In genomic region chr4:45527562-45528354, GRCm38 (mm10) we compare ENCODE assay signal across 8 mouse cellular contexts. TPM values are rescaled to one million over a fixed set of nuclear protein-coding genes. Genes with fewer than 3 reads are reported as not detected.
DNase-seq lines count a peak whose midpoint lies in the region; ATAC-seq lines count a peak whose summit lies in the region.

No protein-coding gene starts in this region.

- H3K27me3 ChIP-seq in embryonic facial prominence, embryonic 14.5 days (replicated peaks; ENCODE audit: control insufficient read depth, insufficient read depth, low read length), result no peaks in the 10 kb centered on the region
- no peaks in the 10 kb centered on the region; the same call in 1 of the 2 replicates for H3K27me3 ChIP-seq in liver, embryonic 16.5 days (ENCODE audit: control insufficient read depth, insufficient read depth, low read depth, low read length)

- no peak overlapping the region for H3K27ac ChIP-seq in embryonic facial prominence, embryonic 14.5 days (replicated peaks; ENCODE audit: low read depth, low read length)
- H3K27ac ChIP-seq in liver, embryonic 16.5 days (ENCODE audit: low read length), result no peak overlapping the region

- peaks cover 32% of the 10 kb centered on the region for H3K4me1 ChIP-seq in embryonic facial prominence, embryonic 14.5 days (ENCODE audit: control insufficient read depth, insufficient read depth, low read length)
- H3K4me1 ChIP-seq in liver, embryonic 16.5 days (ENCODE audit: control insufficient read depth, low read depth, low read length), result peaks cover 70% of the 10 kb centered on the region

- H3K9me3 ChIP-seq in embryonic facial prominence, embryonic 14.5 days (ENCODE audit: control insufficient read depth, low read length), result no peaks in the 10 kb centered on the region
- no peaks in the 10 kb centered on the region for H3K9me3 ChIP-seq in liver, embryonic 16.5 days (replicated peaks; ENCODE audit: control insufficient read depth, low read length)

- peak; percentile 64 for DNase-seq in kidney, adult 18-20 months
- no peak for DNase-seq in kidney, adult 11 months
- peak; percentile 53 for DNase-seq in embryonic facial prominence, embryonic 14.5 days (ENCODE audit: low spot score)
- peak; percentile 15 for DNase-seq in induced T-regulatory cell, adult 2 months (ENCODE audit: low read depth)
- DNase-seq in thymus, postnatal 0 days (ENCODE audit: low spot score), result peak; percentile 11
- no peak for DNase-seq in cerebellum, adult 18-20 months
- no peak for DNase-seq in ovary, postnatal 36 days (ENCODE audit: low spot score)

- H3K36me3 ChIP-seq in embryonic facial prominence, embryonic 14.5 days (ENCODE audit: control insufficient read depth, insufficient read depth, low read length), result 0 out of 2 replicates have a peak, but pooled peaks cover 8% of the 10 kb centered on the region
- H3K36me3 ChIP-seq in liver, embryonic 16.5 days (ENCODE audit: control insufficient read depth, insufficient read depth), result peaks cover 3% of the 10 kb centered on the region

- no peak for ATAC-seq in embryonic facial prominence, embryonic 14.5 days (ENCODE audit: low read depth)
- no peak for ATAC-seq in liver, embryonic 16.5 days (ENCODE audit: low read depth)

- peak overlapping the region; percentile 84 for H3K4me3 ChIP-seq in embryonic facial prominence, embryonic 14.5 days (ENCODE audit: low read depth, low read length)
- H3K4me3 ChIP-seq in liver, embryonic 16.5 days (ENCODE audit: low read depth, low read length), result peak overlapping the region; percentile 89

- peak overlapping the region; percentile 87 for H3K9ac ChIP-seq in embryonic facial prominence, embryonic 14.5 days (ENCODE audit: low read depth, low read length)
- peak overlapping the region; percentile 92 for H3K9ac ChIP-seq in liver, embryonic 16.5 days (ENCODE audit: low read depth, low read length)

- WGBS in embryonic facial prominence, embryonic 14.5 days, result 82% methylated on average over 2 of the region's 2 CpGs
- WGBS in liver, embryonic 16.5 days (ENCODE audit: insufficient replicate concordance), result 87% methylated on average over 2 of the region's 2 CpGs

- H3K4me2 ChIP-seq in embryonic facial prominence, embryonic 14.5 days (ENCODE audit: low read depth, low read length), result peak overlapping the region; percentile 94
- H3K4me2 ChIP-seq in liver, embryonic 16.5 days (ENCODE audit: low read depth, low read length), result peak overlapping the region; percentile 100

RNA-seq across cellular contexts. Expression of gene Shb, which starts 4.5 kb away (rescaled TPM):
- polyA plus RNA-seq in embryonic facial prominence, embryonic 14.5 days (2014; fragmentation: Nextera tagmentation; extraction: Ambion mirVana), result 9.7 and 11.3 TPM in 2 replicates
- 1.4 and 1.5 TPM in 2 replicates for polyA plus RNA-seq in liver, embryonic 16.5 days (2015; fragmentation: Nextera tagmentation; extraction: Ambion mirVana)
- 3.9 and 4.7 TPM in 2 replicates for polyA plus RNA-seq in thymus, postnatal 0 days (2015; fragmentation: Nextera tagmentation; extraction: Ambion mirVana)

Comparison
In these comparisons a context has a peak if more than half of its experiments do, and no peak if none do; other contexts are left out.
1. DNase-seq: peak in kidney, adult 18-20 months (single experiment), embryonic facial prominence, embryonic 14.5 days (single experiment), induced T-regulatory cell, adult 2 months (single experiment) and thymus, postnatal 0 days (single experiment); none in kidney, adult 11 months (single experiment), cerebellum, adult 18-20 months (0 of 2) and ovary, postnatal 36 days (single experiment).